Mouse (Mus musculus): ENCODE measurements at regions not wholly inside any gene's neighbourhood (a gene's known extent, or its start where the extent isn't known, plus 50 kb on each side); places are given as distances from the start of the nearest gene placed in this dataset.

- H3K27me3 ChIP-seq (ENCODE audit: control insufficient read depth, insufficient read depth, low read length, poor library complexity, severe bottlenecking): no peaks in the 10 kb centered on the region
- H3K36me3 ChIP-seq (ENCODE audit: control insufficient read depth, insufficient read depth, low read length, poor library complexity, severe bottlenecking): no peaks in the 10 kb centered on the region
- no peak for DNase-seq (ENCODE audit: low read depth, low spot score)
These were observed 176.2 kb upstream of the A1bg start for GRCm38 (mm10) chr15:61098968-61099367.

- no peak for DNase-seq (ENCODE audit: low read depth, low spot score)
- Histone ChIP-seq H3K27me3 (ENCODE audit: control insufficient read depth, insufficient read depth, low read length, poor library complexity, severe bottlenecking) (no peaks in the 10 kb centered on the region), H3K36me3 (ENCODE audit: control insufficient read depth, insufficient read depth, low read length, poor library complexity, severe bottlenecking) (no peaks in the 10 kb centered on the region)
These were observed 175.7 kb upstream of the A1bg start for GRCm38 (mm10) chr15:61098519-61098918.

GRCm38 (mm10) chr15:61096021-61096781 lies 173.4 kb upstream of the A1bg start:
- Histone ChIP-seq H3K36me3 (ENCODE audit: control insufficient read depth, insufficient read depth, low read length, poor library complexity, severe bottlenecking) (no peaks in the 10 kb centered on the region), H3K27me3 (ENCODE audit: control insufficient read depth, insufficient read depth, low read length, poor library complexity, severe bottlenecking) (no peaks in the 10 kb centered on the region)
- DNase-seq (ENCODE audit: low read depth, low spot score): peak; percentile 31

GRCm38 (mm10) chr15:61055017-61055609 lies 132.3 kb upstream of the A1bg start:
- H3K27me3 ChIP-seq (ENCODE audit: control insufficient read depth, insufficient read depth, low read length, poor library complexity, severe bottlenecking): no peaks in the 10 kb centered on the region
- no peaks in the 10 kb centered on the region for H3K36me3 ChIP-seq (ENCODE audit: control insufficient read depth, insufficient read depth, low read length, poor library complexity, severe bottlenecking)
- no peak for DNase-seq (ENCODE audit: low read depth, low spot score)

- H3K36me3 ChIP-seq (ENCODE audit: control insufficient read depth, insufficient read depth, low read length, poor library complexity, severe bottlenecking): no peaks in the 10 kb centered on the region
- no peaks in the 10 kb centered on the region for H3K27me3 ChIP-seq (ENCODE audit: control insufficient read depth, insufficient read depth, low read length, poor library complexity, severe bottlenecking)
- DNase-seq (ENCODE audit: low read depth, low spot score): no peak
These were observed 128.6 kb upstream of the A1bg start for GRCm38 (mm10) chr15:61051363-61051762.

- no peak for DNase-seq (ENCODE audit: low read depth, low spot score)
- Histone ChIP-seq H3K36me3 (ENCODE audit: control insufficient read depth, insufficient read depth, low read length, poor library complexity, severe bottlenecking) (no peaks in the 10 kb centered on the region), H3K27me3 (ENCODE audit: control insufficient read depth, insufficient read depth, low read length, poor library complexity, severe bottlenecking) (no peaks in the 10 kb centered on the region)
These were observed 86.7 kb upstream of the A1bg start for GRCm38 (mm10) chr15:61009509-61009908.

GRCm38 (mm10) chr15:61007461-61008059 lies 84.7 kb upstream of the A1bg start:
- H3K27me3 ChIP-seq (ENCODE audit: control insufficient read depth, insufficient read depth, low read length, poor library complexity, severe bottlenecking): no peaks in the 10 kb centered on the region
- DNase-seq (ENCODE audit: low read depth, low spot score): no peak
- no peaks in the 10 kb centered on the region for H3K36me3 ChIP-seq (ENCODE audit: control insufficient read depth, insufficient read depth, low read length, poor library complexity, severe bottlenecking)

GRCm38 (mm10) chr15:61006608-61007007 lies 83.8 kb upstream of the A1bg start:
- H3K27me3 ChIP-seq (ENCODE audit: control insufficient read depth, insufficient read depth, low read length, poor library complexity, severe bottlenecking): no peaks in the 10 kb centered on the region

GRCm38 (mm10) chr15:60993971-60994690 lies 71.3 kb upstream of the A1bg start:
- no peaks in the 10 kb centered on the region for H3K36me3 ChIP-seq (ENCODE audit: control insufficient read depth, insufficient read depth, low read length, poor library complexity, severe bottlenecking)
- DNase-seq (ENCODE audit: low read depth, low spot score): no peak
- H3K27me3 ChIP-seq (ENCODE audit: control insufficient read depth, insufficient read depth, low read length, poor library complexity, severe bottlenecking): no peaks in the 10 kb centered on the region

More at GRCm38 (mm10) chr15:61006608-61007007, 83.8 kb upstream of the A1bg start:
- no peak for DNase-seq (ENCODE audit: low read depth, low spot score)
- no peaks in the 10 kb centered on the region for H3K36me3 ChIP-seq (ENCODE audit: control insufficient read depth, insufficient read depth, low read length, poor library complexity, severe bottlenecking)

- no peak for DNase-seq (ENCODE audit: low read depth, low spot score)
These were observed 70.6 kb upstream of the A1bg start for GRCm38 (mm10) chr15:60993394-60993793.

GRCm38 (mm10) chr15:60982576-60982975 lies 59.8 kb upstream of the A1bg start:
- no peaks in the 10 kb centered on the region for H3K27me3 ChIP-seq (ENCODE audit: control insufficient read depth, insufficient read depth, low read length, poor library complexity, severe bottlenecking)
- H3K36me3 ChIP-seq (ENCODE audit: control insufficient read depth, insufficient read depth, low read length, poor library complexity, severe bottlenecking): no peaks in the 10 kb centered on the region
- no peak for DNase-seq (ENCODE audit: low read depth, low spot score)

More at GRCm38 (mm10) chr15:60993394-60993793, 70.6 kb upstream of the A1bg start:
- Histone ChIP-seq H3K36me3 (ENCODE audit: control insufficient read depth, insufficient read depth, low read length, poor library complexity, severe bottlenecking) (no peaks in the 10 kb centered on the region), H3K27me3 (ENCODE audit: control insufficient read depth, insufficient read depth, low read length, poor library complexity, severe bottlenecking) (no peaks in the 10 kb centered on the region)

All from splenic B cell, adult 2 months (primary cell).